Mouse (Mus musculus) CH12F3 (cell line): ENCODE results near the gene Hic1.

Experiments used
- in situ Hi-C: fragments of 300-500 bp; cut with MboI; formaldehyde crosslinking; loops from 2 replicates; pipeline ENCODE4 v1.14.3; 2020; ENCODE audit warnings: low sequenced_read_pairs

Gene Hic1

DNA sequence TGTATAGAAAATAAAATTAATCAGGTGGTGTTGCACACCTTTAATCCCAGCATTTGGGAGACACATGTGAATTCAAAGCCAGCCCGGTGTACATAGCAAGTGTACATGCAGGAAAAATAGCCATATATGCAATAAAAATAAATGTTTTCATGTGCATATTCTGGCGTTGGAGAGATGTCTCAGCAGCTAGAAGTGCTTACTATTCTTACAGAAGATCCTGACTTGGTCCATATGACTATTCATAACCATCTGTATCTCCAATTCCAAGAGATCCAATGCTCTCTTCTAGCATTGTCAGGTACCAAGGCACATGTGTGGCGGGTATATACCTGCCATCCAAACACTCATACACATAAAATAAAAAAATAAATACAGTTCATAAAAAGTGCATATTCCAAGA, 42.9 kb downstream of the Hic1 start:
- in situ Hi-C loops: no loop called here

DNA sequence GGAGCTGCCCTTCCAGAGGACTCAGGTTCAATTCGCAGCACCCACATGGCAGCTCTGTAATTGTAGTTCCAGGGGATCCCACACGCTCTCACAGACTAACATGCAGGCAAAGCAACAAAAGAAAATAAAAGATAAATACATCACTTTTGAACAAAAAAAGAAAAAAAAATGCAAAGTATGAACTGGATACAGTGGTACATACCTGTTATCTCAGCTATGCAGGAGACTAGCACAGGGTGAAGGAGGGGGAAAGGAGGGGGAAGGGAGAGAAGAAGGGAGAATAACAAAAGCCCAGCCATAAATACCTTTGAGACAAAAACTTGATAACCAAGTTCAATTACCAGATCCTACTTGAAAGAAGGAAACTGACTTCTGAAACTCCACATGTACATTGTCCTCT, 44.9 kb downstream of the Hic1 start:
- in situ Hi-C loops: no loop called here

DNA sequence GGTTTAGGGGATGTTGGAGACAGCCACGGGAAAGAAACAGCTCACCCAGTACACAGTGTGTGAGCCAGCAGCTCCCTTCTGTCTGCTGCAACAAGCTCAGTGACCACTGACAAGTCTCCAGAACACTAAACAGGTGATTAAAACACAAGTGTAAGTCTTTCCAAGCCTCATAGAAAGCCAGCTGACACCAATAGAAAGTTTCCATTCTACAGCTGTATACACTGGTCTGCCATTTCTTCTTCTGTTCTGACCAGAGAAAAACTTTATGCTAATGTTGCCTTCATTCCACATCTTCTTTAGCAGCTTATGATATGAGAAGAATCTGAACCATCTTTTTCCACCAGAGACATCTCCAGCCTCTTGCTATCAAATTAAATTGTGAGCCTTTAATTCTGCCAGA, 48.0 kb downstream of the Hic1 start:
- in situ Hi-C loops: no loop called here

DNA sequence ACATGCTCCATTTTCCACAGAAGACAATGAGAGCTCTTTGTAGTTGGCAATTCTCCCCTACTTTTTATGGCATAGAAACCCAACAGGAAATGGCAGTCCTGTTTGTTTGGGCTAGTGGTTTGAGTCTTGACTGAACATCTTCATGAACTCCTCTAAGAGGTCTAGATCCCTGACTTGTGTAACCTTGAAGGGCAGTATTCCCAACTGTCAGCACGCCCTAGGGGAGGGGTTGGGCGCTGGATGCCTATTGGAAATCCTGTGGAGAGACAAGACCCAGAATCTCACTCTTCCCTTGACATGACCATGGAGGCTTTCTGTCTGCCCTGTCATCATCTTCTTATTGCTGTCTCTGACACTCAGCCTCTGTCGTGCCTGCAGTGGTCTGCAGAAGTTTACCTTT, 49.5 kb downstream of the Hic1 start:
- in situ Hi-C loops: no loop called here

DNA sequence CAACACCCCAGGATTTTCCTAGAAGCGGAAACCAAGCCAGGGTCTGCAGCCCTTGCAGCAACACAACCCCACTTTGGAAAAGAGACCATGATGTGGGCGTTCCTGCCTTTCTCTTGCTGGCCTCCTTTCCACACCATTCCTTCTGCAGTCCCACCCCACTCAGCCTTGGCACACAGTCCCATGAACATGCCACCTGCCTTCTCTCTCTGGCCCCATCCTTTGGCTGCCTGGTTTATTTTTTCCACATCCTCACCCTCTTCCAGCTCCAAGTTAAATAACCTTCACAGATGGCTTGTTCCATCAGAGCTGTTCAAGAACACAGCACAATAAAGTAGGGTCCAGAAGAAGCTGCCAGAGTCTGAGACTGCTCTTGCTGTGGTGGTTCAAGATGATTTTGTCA, 50.0 kb downstream of the Hic1 start:
- in situ Hi-C loops: no loop called here

DNA sequence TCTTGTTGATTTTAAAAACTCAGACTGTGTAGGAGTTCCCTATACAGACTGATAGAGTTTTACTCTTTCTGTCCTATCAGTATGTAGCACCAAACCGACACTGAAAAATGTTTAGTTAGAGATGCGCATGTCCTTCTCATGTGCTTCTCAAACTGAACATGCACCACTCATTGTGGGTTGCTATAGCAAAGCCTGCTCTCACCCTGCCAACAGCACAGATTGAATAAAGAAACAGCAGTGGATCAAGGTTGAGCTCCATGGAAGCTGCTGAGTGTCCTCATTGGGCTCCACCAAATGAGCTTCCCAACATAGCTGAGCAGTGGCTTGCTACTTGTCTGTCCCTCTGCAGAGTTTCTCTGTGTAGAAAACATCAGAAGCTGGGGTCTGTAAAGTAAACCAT, 51.2 kb downstream of the Hic1 start:
- in situ Hi-C loops: no loop called here

DNA sequence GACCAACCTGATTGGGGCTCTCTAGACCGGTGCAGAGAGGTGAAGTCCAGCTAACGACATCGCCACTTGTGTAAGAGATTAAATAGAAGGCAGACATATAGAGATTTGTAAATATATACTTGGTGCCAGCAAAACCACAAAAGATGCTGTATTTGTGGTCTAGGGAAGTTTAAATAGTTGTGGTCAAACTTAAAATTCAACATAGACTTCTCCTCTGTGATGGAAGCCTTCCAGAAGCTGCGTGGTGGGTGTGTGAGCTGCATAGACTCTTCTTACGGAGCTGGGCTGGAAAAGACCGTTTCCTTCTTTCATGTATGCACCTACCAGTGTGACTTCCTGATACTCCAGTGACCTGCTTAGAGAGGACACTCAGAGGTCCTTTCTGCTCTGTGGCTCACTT, 52.9 kb downstream of the Hic1 start:
- in situ Hi-C loops: no loop called here
